ENCODE assay signal across 7 mouse cellular contexts in genomic region chr6:87812656-87813055, GRCm38 (mm10). TPM values are rescaled to one million over a fixed set of nuclear protein-coding genes. Genes with fewer than 3 reads are reported as not detected.
DNase-seq lines count a peak whose midpoint lies in the region; ATAC-seq and TF ChIP-seq lines count a peak whose summit lies in the region.

No protein-coding gene starts in this region.

- ATAC-seq in embryonic facial prominence, embryonic 14.5 days (ENCODE audit: low read depth): no peak
- no peak for ATAC-seq in hindbrain, postnatal 0 days
- no peak for ATAC-seq in neural tube, embryonic 12.5 days (ENCODE audit: low FRiP score, low read depth)

- peak overlapping the region; percentile 79; the same call in 1 of the 2 replicates for H3K9ac ChIP-seq in embryonic facial prominence, embryonic 14.5 days (ENCODE audit: low read depth, low read length)
- peak overlapping the region; percentile 90; the same call in 1 of the 2 replicates for H3K9ac ChIP-seq in hindbrain, postnatal 0 days (replicated peaks; ENCODE audit: low read length)
- no peak overlapping the region for H3K9ac ChIP-seq in neural tube, embryonic 12.5 days

- H3K27ac ChIP-seq in layer of hippocampus, adult 2 months: peak overlapping the region; percentile 91; the same call in 1 of the 2 replicates
- peak overlapping the region; percentile 48; the same call in 1 of the 2 replicates for H3K27ac ChIP-seq in embryonic facial prominence, embryonic 14.5 days (replicated peaks; ENCODE audit: low read depth, low read length)
- no peak overlapping the region for H3K27ac ChIP-seq in hindbrain, postnatal 0 days
- H3K27ac ChIP-seq in neural tube, embryonic 12.5 days: no peak overlapping the region

- H3K27me3 ChIP-seq in embryonic facial prominence, embryonic 14.5 days (replicated peaks; ENCODE audit: control insufficient read depth, insufficient read depth, low read length): no peaks in the 10 kb centered on the region
- H3K27me3 ChIP-seq in hindbrain, postnatal 0 days (ENCODE audit: insufficient read depth, low read length): no peaks in the 10 kb centered on the region
- no peaks in the 10 kb centered on the region for H3K27me3 ChIP-seq in neural tube, embryonic 12.5 days (replicated peaks)

- peaks cover 28% of the 10 kb centered on the region for H3K36me3 ChIP-seq in embryonic facial prominence, embryonic 14.5 days (ENCODE audit: control insufficient read depth, insufficient read depth, low read length)
- H3K36me3 ChIP-seq in hindbrain, postnatal 0 days (ENCODE audit: insufficient read depth, low read length): peaks cover 11% of the 10 kb centered on the region; the same call in 1 of the 2 replicates
- H3K36me3 ChIP-seq in neural tube, embryonic 12.5 days: peaks cover 35% of the 10 kb centered on the region

- TF ChIP-seq CTCF in layer of hippocampus, adult 2 months (conservative IDR thresholded peaks at IDR 0.05): no peak
- TF ChIP-seq CTCF in hindbrain, postnatal 0 days (IDR thresholded peaks at IDR 0.05; ENCODE audit: low read depth): no peak

- H3K4me2 ChIP-seq in embryonic facial prominence, embryonic 14.5 days (ENCODE audit: low read depth, low read length): peak overlapping the region; percentile 91
- peak overlapping the region; percentile 98 for H3K4me2 ChIP-seq in hindbrain, postnatal 0 days (ENCODE audit: low read depth, low read length)
- peak overlapping the region; percentile 96 for H3K4me2 ChIP-seq in neural tube, embryonic 12.5 days (replicated peaks)

- no peaks in the 10 kb centered on the region for H3K9me3 ChIP-seq in embryonic facial prominence, embryonic 14.5 days (ENCODE audit: control insufficient read depth, low read length)
- no peaks in the 10 kb centered on the region for H3K9me3 ChIP-seq in hindbrain, postnatal 0 days (ENCODE audit: low read length)
- no peaks in the 10 kb centered on the region for H3K9me3 ChIP-seq in neural tube, embryonic 12.5 days

- peaks cover 15% of the 10 kb centered on the region for H3K4me1 ChIP-seq in embryonic facial prominence, embryonic 14.5 days (ENCODE audit: control insufficient read depth, insufficient read depth, low read length)
- peaks cover 10% of the 10 kb centered on the region for H3K4me1 ChIP-seq in hindbrain, postnatal 0 days (ENCODE audit: insufficient read depth, low read length)
- peaks cover 11% of the 10 kb centered on the region for H3K4me1 ChIP-seq in neural tube, embryonic 12.5 days

- H3K4me3 ChIP-seq in layer of hippocampus, adult 2 months: peak overlapping the region; percentile 86; the same call in 1 of the 2 replicates
- H3K4me3 ChIP-seq in embryonic facial prominence, embryonic 14.5 days (ENCODE audit: low read depth, low read length): peak overlapping the region; percentile 75; the same call in 1 of the 2 replicates
- H3K4me3 ChIP-seq in hindbrain, postnatal 0 days (ENCODE audit: low read length): no peak overlapping the region; the same call in 1 of the 2 replicates
- H3K4me3 ChIP-seq in neural tube, embryonic 12.5 days: no peak overlapping the region

- WGBS in embryonic facial prominence, embryonic 14.5 days: 59% methylated on average over 1 of the region's 1 CpGs
- 90% methylated on average over 1 of the region's 1 CpGs for WGBS in hindbrain, postnatal 0 days
- WGBS in neural tube, embryonic 12.5 days: 93% methylated on average over 1 of the region's 1 CpGs

- no peak for DNase-seq in layer of hippocampus, adult 2 months (ENCODE audit: low spot score in 2 of 2)
- no peak for DNase-seq in layer of hippocampus, postnatal 25 days (ENCODE audit: extremely low spot score in 1 of 2, low spot score in 1 of 2)
- no peak for DNase-seq in embryonic facial prominence, embryonic 14.5 days (ENCODE audit: low spot score)
- DNase-seq in hindbrain, postnatal 0 days (ENCODE audit: low spot score): no peak
- DNase-seq in cerebellum, postnatal 4 days (ENCODE audit: low spot score in 2 of 2): no peak
- DNase-seq in embryo, embryonic 9.5 days (ENCODE audit: extremely low spot score): no peak

RNA-seq across cellular contexts. Expression of gene Rab43, which starts 0.7 kb away (rescaled TPM):
- total RNA-seq in layer of hippocampus, adult 2 months (2021): 10 to 100 TPM; 10.7 to 15.5 TPM
- 10 to 100 TPM; 15.4 to 18.3 TPM for total RNA-seq in layer of hippocampus, postnatal 25 days (2021)
- 14.2 and 18.6 TPM in 2 replicates for polyA plus RNA-seq in embryonic facial prominence, embryonic 14.5 days (2014; fragmentation: Nextera tagmentation; extraction: Ambion mirVana)
- total RNA-seq in hindbrain, postnatal 0 days (2014; rRNA removed): 18.6 and 27.3 TPM in 2 replicates
- polyA plus RNA-seq in hindbrain, postnatal 0 days (2015; fragmentation: Nextera tagmentation; extraction: Ambion mirVana): 7.4 and 8.0 TPM in 2 replicates
- polyA plus RNA-seq in neural tube, embryonic 12.5 days (2016; fragmentation: Nextera tagmentation; extraction: Ambion mirVana): 9.2 and 10.8 TPM in 2 replicates

RNA-seq across cellular contexts. Expression of gene Gm45140, which starts 22.9 kb away (rescaled TPM):
- 1 to 10 TPM; 3.7 to 4.4 TPM for total RNA-seq in layer of hippocampus, adult 2 months (2021)
- total RNA-seq in layer of hippocampus, postnatal 25 days (2021): 1 to 10 TPM; 1.0 to 2.3 TPM
- 3.6 and 4.1 TPM in 2 replicates for polyA plus RNA-seq in embryonic facial prominence, embryonic 14.5 days (2014; fragmentation: Nextera tagmentation; extraction: Ambion mirVana)
- total RNA-seq in hindbrain, postnatal 0 days (2014; rRNA removed): 0.54 TPM in 1 of 2 replicates, not detected in the other
- polyA plus RNA-seq in hindbrain, postnatal 0 days (2015; fragmentation: Nextera tagmentation; extraction: Ambion mirVana): 1.5 and 2.0 TPM in 2 replicates
- 6.2 and 6.7 TPM in 2 replicates for polyA plus RNA-seq in neural tube, embryonic 12.5 days (2016; fragmentation: Nextera tagmentation; extraction: Ambion mirVana)

RNA-seq across cellular contexts. Expression of gene Isy1, which starts 25.9 kb away (rescaled TPM):
- total RNA-seq in layer of hippocampus, adult 2 months (2021): 10 to 100 TPM; 25.1 to 29.3 TPM
- 10 to 100 TPM; 30.9 to 32.3 TPM for total RNA-seq in layer of hippocampus, postnatal 25 days (2021)
- 34.7 and 42.7 TPM in 2 replicates for polyA plus RNA-seq in embryonic facial prominence, embryonic 14.5 days (2014; fragmentation: Nextera tagmentation; extraction: Ambion mirVana)
- 7.9 and 11.3 TPM in 2 replicates for total RNA-seq in hindbrain, postnatal 0 days (2014; rRNA removed)
- polyA plus RNA-seq in hindbrain, postnatal 0 days (2015; fragmentation: Nextera tagmentation; extraction: Ambion mirVana): 27.4 and 31.5 TPM in 2 replicates
- polyA plus RNA-seq in neural tube, embryonic 12.5 days (2016; fragmentation: Nextera tagmentation; extraction: Ambion mirVana): 43.9 and 44.5 TPM in 2 replicates

RNA-seq across cellular contexts. Expression of gene Gp9, which starts 34.8 kb away (rescaled TPM):
- 1 to 10 TPM in 1 of 2 experiments, under 1 TPM in 1; 0.98 to 1.2 TPM for total RNA-seq in layer of hippocampus, adult 2 months (2021)
- total RNA-seq in layer of hippocampus, postnatal 25 days (2021): under 1 TPM; 0.42 to 0.74 TPM
- 1.2 and 1.3 TPM in 2 replicates for polyA plus RNA-seq in embryonic facial prominence, embryonic 14.5 days (2014; fragmentation: Nextera tagmentation; extraction: Ambion mirVana)
- total RNA-seq in hindbrain, postnatal 0 days (2014; rRNA removed): 0.32 TPM in 1 of 2 replicates, not detected in the other
- 0.20 and 0.34 TPM in 2 replicates for polyA plus RNA-seq in hindbrain, postnatal 0 days (2015; fragmentation: Nextera tagmentation; extraction: Ambion mirVana)
- polyA plus RNA-seq in neural tube, embryonic 12.5 days (2016; fragmentation: Nextera tagmentation; extraction: Ambion mirVana): 1.6 and 2.8 TPM in 2 replicates

RNA-seq across cellular contexts. Expression of gene Cnbp, which starts 38.2 kb away (rescaled TPM):
- total RNA-seq in layer of hippocampus, adult 2 months (2021): 100 to 1,000 TPM; 255 to 275 TPM
- total RNA-seq in layer of hippocampus, postnatal 25 days (2021): 100 to 1,000 TPM; 246 to 257 TPM
- polyA plus RNA-seq in embryonic facial prominence, embryonic 14.5 days (2014; fragmentation: Nextera tagmentation; extraction: Ambion mirVana): 1,063 and 1,144 TPM in 2 replicates
- 196 and 209 TPM in 2 replicates for total RNA-seq in hindbrain, postnatal 0 days (2014; rRNA removed)
- 660 and 682 TPM in 2 replicates for polyA plus RNA-seq in hindbrain, postnatal 0 days (2015; fragmentation: Nextera tagmentation; extraction: Ambion mirVana)
- polyA plus RNA-seq in neural tube, embryonic 12.5 days (2016; fragmentation: Nextera tagmentation; extraction: Ambion mirVana): 795 and 826 TPM in 2 replicates

Comparison
In these comparisons a context has a peak if more than half of its experiments do, and no peak if none do; other contexts are left out.
1. H3K27ac ChIP-seq: peak in layer of hippocampus, adult 2 months (single experiment) and embryonic facial prominence, embryonic 14.5 days (single experiment); none in hindbrain, postnatal 0 days (single experiment) and neural tube, embryonic 12.5 days (single experiment).
2. H3K4me3 ChIP-seq: peak in layer of hippocampus, adult 2 months (single experiment) and embryonic facial prominence, embryonic 14.5 days (single experiment); none in hindbrain, postnatal 0 days (single experiment) and neural tube, embryonic 12.5 days (single experiment).
3. Peak in every context shown above with its lines, with median percentiles within 50 percentile points of each other: H3K4me2 ChIP-seq.